Mouse (Mus musculus): Measurements from ENCODE around the gene Dmrt1.

Dmrt1 gene

GRCm38 (mm10) chr19:25622291-25623251 is 117.2 kb downstream of the Dmrt1 start:
- in situ Hi-C loops (cut with MboI, MseI), result no loop called here

DNA sequence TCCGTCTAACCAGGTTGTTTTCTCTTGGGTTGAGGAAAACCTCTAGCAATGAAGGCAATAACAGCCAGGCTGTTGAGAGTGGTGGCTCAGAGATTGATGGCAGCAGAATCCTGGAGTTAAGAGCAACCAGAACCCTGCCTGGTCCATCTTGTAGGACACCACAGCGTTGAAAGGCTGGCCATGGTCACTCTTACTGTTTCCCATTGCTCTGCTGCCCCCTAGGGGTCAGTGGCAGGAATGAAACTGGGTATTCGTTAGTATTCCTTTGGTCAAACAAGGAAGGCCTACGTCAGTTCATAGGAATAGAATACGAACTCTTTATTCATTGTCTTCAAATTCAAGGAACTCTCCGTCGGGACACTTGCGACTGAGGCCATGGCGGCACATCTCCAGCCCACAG is 123.1 kb downstream of the Dmrt1 start:
- in situ Hi-C loops (cut with MboI, MseI), result no loop called here

DNA sequence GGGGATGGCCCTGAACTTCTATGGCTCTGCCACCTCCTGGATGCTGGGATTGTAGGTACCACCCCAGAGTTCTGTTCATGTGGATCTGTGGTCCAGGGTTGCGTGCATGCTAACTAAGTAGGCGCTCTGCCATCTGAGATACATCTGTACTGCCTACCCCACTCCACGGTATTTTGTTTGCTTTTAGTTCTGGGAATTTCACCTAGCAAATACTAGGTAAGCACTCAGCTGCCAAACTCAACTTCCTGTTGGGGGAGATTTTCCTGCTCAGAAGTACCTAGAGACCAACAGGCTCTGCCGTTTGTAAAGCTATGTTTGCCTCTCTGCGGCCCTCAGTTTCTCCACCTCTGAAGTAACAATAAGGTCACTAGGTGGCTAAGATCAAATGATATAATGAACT is 129.7 kb downstream of the Dmrt1 start:
- in situ Hi-C loops (cut with MboI, MseI), result no loop called here

- in situ Hi-C loops (cut with MboI, MseI), result no loop called here
Observed at GRCm38 (mm10) chr19:25635622-25636244, 130.3 kb downstream of the Dmrt1 start.

DNA sequence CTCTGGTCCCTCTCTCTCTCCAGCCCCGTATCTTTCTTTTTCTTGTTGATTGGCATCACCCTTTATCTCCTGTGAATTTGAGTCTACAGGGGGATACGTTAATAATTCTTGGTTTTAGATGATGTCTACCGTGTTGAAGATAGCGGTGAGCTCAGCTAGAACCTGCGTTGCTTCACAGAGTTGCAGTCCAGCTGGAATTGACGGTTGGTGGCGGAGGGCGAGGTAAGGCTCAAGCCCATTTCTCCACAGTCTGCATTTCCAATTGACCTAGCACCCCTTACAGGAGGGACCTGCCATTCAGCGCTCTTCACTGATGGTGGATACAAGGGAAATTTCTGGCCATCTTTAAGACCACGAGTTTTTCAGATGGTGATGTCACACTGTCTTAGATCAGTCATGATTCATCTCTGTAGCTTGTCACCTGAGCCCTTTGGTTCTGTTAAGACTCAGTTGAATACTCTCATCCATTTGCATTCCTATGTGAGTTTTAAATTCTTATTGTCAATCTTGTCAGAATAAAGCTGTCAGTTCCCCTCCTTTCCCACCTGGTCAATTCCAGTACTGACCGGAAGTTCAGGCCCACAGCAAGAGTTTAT is 133.4 kb downstream of the Dmrt1 start:
- in situ Hi-C loops (cut with MboI, MseI), result no loop called here

- in situ Hi-C loops (cut with MboI, MseI), result no loop called here
Observed at GRCm38 (mm10) chr19:25641786-25642185, 136.4 kb downstream of the Dmrt1 start.

DNA sequence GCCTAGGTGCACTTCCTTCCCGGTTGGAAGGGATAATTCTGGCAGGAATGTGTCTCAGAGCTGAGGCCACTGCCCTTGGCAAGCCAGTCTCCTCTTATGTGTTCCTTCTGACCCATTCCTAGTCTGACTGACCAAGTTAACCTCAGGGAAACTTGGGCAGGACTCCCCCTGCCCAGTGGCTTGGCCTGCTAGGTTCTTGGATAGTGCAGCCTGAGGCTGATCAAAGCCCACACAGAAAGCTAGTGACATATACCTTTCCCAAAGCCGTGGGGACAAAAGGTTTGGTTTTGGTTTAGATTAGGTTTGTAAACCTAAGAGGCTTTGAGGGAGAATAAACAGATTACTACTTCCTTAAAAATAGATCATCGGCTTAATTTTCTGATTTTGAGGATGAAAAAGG is 141.7 kb downstream of the Dmrt1 start:
- in situ Hi-C loops (cut with MboI, MseI), result no loop called here

DNA sequence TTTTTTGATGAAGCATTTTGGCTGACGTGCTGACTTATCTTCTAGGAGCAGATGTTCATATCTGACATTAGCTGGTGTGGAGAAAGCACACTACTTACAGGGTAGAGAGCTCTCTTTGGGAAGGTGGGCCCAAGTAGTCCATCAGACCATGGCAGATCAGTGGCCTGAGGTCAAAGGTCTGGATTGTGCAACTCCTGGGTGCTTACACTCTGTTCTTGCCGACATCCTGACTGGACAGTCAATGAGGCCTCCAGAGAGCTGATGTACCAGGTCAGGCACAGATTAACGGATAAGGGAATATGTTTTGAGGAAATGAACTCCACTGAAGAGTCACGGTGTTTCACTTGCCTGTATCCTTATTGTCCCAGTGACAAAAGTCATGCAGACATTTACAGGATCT is 143.3 kb downstream of the Dmrt1 start:
- in situ Hi-C loops (cut with MboI, MseI), result no loop called here

DNA sequence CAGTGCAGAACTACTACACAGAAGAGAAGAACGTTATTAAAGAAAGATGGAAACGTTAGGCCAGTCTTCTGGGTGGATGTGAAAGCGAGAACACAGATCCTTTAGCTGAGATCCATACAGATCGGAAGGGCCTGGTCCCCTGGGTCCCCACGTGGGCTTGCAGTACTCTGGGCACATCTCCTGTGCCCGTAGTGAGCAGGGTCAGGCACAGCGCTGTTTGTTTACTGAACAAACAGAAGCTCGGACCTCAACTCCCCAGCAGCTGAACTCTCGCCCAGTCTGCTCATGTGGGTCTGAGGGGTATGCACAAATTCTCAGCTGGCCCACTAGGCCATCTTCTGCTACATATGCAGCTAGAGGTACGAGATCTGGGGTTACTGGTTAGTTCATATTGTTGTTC is 145.1 kb downstream of the Dmrt1 start:
- in situ Hi-C loops (cut with MboI, MseI), result no loop called here

- in situ Hi-C loops (cut with MboI, MseI), result no loop called here
Observed at GRCm38 (mm10) chr19:25652560-25652959, 147.1 kb downstream of the Dmrt1 start.

Data from regulatory T cell (primary cell).